Mouse (Mus musculus) central nervous system, embryonic 14 days (tissue): ENCODE results near the gene Lsm14b. TPM values are rescaled to one million over a fixed set of nuclear protein-coding genes. Genes with fewer than 3 reads are reported as not detected.

Experiments used
- polyA plus RNA-seq: library from polyadenylated mRNA; depleted of rRNA; stranded (reverse); fragments of >200 nt; gene quantifications from 2 replicates; pipeline ENCODE4 v1.2.3, GENCODE M21; 2012; rRNA removed

The Lsm14b gene
- polyA plus RNA-seq: 169 and 201 TPM in 2 replicates

DNA sequence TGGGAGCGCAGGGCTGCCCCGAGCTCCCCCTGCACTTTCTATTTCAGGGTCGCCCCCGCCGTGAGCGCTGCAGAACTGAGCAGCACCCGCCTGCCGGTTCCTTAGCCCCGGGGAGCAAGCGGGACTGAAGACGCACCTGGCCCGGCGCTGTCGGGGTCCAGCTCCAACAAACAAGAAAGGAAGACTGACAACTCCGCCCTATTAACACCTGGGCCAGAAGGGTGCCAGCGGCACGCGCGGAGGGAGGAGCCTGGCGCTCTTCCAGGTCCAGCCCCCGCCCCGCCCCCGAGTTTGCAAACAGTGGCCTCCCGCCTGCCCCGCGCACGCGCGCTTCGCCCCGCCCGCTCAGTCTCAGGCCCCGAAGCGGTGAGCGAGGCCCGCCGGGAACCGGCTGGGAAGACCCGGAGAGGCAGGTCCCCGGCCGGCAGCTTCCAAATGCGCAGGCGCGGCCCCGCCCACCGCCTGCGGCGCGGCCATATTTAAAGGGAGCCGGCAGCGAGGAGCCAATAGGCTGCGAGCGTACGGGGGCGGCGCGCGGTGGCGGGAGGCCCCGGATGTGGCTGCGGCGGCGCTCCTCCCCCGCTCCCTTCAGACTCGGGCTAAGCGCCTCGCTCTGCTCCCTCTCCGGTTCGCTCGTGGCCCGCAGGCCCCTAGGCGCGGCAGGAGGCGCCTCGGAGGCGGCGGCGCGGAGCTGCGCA, at the start of gene Lsm14b:
Lsm14b (plus strand) TSS at position 587 of the 698 bp plus-strand sequence.

DNA sequence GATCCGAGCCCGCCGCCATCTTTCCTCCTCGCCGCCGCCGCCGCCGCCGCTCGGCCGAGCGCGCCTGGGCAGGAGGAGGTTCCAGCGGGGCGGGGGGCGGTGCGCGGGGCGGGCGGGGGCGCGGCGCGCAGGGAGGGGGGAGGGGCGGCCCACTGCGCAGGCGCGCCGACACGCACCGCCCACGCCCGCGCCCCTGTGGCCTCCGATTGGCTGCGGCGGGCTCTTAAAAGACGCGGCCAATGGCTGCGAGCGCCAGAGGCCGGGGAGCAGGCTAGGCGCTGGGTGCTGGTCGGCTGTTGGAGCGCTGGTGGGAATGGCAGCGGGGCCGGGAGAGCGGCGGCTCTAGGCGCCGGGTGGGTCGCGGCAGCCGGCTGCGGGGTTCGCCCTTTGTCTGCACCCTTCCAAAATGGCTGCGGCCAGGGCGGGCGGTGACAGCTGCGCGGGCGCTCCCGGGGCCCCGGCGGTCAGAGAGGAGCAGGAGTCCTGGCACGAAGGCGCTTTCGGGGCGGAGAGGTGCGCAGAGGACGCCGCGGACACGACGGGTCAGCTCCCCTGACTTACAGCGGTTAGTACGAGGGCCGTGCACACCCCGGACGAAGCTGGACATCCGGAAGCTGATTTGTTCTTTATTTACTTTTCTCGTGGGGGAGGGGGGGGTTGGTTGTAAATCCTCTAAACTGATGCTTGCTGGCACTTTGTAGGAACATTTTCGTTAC, 48.0 kb upstream of the Lsm14b start, which contains the start of gene Taf4:
Taf4 (minus strand) TSS at position 19 of the 716 bp plus-strand sequence.

DNA sequence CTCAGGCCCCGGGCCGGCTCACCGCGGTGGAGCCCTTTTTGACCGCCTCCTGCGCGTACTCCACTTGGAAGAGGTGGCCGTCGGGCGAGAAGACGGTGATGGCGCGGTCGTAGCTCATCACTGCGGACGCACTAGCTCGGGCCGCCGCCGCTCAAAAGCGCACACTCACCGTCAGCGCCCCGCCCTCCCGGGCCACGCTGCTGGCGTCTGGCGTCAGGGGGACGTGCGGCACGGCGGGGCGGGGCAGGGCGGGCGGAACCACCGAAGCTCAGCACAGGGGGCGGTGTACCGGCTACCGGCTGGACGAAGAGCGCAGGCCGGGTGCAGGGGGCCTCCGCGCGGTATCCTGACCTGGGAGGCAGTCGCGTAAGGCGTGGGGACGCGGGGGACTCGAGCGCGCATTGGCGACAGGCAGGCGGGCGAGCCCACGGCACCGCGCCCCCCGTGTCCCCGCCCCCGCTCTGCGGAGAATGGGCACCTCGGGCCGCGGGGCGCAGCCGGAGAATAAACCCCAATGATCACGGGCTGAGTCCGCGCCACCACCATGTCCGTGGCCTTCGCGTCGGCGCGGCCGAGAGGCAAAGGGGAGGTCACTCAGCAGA, 17.6 kb downstream of the Lsm14b start, which contains the start of the genes Psma7 and Ss18l1:
Psma7 (minus strand) TSS at position 178 of the 602 bp plus-strand sequence.
Ss18l1 (plus strand) TSS at position 254 of the 602 bp plus-strand sequence.

DNA sequence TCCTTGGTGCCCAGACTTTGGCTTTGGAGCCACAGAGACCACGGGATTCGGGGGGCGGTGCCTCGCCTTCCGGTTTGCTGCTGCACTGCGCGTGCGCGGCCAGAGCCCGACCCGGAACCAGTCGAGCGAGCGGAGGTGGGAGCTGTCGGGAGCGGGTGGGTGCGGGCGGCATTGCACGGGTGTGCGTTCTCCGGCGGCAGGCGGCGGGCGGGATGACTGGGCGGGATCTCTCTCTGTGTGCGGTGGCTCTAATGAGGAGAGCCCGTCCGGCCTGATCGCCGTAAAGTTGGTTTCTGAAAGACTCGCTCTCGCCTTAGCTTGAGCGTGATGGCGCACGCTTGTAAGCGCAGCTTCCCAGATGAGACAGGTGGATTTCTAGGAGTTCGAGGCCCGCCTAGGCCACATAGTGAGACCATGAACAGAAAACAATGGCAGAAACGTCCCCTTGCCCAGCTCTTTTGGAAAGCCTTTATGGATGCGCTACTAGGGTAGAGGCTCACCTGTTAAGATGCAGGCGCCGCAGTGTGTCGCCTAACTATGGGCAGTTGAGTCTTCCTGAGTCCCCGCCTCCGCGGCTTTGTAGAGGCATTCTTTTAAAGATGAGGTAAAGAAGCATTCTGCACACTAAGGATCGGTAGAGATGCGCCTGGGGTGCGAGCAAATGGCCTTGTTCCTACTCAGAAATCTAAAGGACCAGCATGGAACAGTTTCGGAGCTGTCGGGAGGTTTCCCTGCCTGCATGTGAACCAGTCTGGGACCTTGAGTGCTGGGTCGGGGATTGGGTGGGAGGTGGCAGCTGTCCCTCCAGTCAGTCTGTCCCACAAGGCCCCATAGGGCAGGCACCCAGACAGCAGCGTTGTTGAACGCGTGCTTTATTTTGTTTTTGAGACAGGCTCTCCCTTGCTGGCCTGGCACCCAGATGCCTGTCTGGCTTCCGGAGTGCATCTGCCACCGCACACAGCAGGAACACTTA, 46.0 kb downstream of the Lsm14b start, which contains the start of gene Mtg2:
Mtg2 (plus strand) TSS at position 108 of the 973 bp plus-strand sequence.

Other genes with a start within 250 kb of the Lsm14b start
- gene Taf4, start 48.3 kb upstream of the Lsm14b start, polyA plus RNA-seq: 18.9 and 21.6 TPM in 2 replicates
- 361 and 390 TPM in 2 replicates for gene Psma7, start 17.4 kb downstream of the Lsm14b start, polyA plus RNA-seq
- 45.2 and 45.3 TPM in 2 replicates for gene Ss18l1, start 17.5 kb downstream of the Lsm14b start, polyA plus RNA-seq
- 39.3 and 40.8 TPM in 2 replicates for gene Mtg2, start 45.6 kb downstream of the Lsm14b start, polyA plus RNA-seq
- 7.2 and 8.6 TPM in 2 replicates for gene Hrh3, start 79.5 kb downstream of the Lsm14b start, polyA plus RNA-seq
- gene Osbpl2, start 94.3 kb downstream of the Lsm14b start, polyA plus RNA-seq: 40.8 and 42.8 TPM in 2 replicates
- gene Adrm1, start 146.5 kb downstream of the Lsm14b start, polyA plus RNA-seq: 122 and 128 TPM in 2 replicates
- 5.2 and 14.0 TPM in 2 replicates for gene Lama5, start 200.9 kb downstream of the Lsm14b start, polyA plus RNA-seq
- 2,791 and 2,950 TPM in 2 replicates for gene Rps21, start 232.4 kb downstream of the Lsm14b start, polyA plus RNA-seq
- 48.8 and 50.4 TPM in 2 replicates for gene Cables2, start 248.5 kb downstream of the Lsm14b start, polyA plus RNA-seq